Mouse (Mus musculus) CH12.LX (cell line): ENCODE results near the gene Gpr108. TPM values are rescaled to one million over a fixed set of nuclear protein-coding genes. Genes with fewer than 3 reads are reported as not detected.

Source experiments
- DNase-seq: peaks from one replicate; pipeline ENCODE4 v3.0.0-alpha.2; 2013; ENCODE audit errors: extremely low read depth
- H3K27ac ChIP-seq: 2 replicates; pipeline ENCODE4 v1.5.1; 2012; ENCODE audit warnings: low read depth, mild to moderate bottlenecking, control low read depth, moderate library complexity; ENCODE audit not compliant: insufficient read depth
- H3K27me3 ChIP-seq: replicated peaks from 2 replicates; pipeline ENCODE3; 2012; ENCODE audit warnings: inconsistent platforms
- H3K36me3 ChIP-seq, 2 experiments: replicated peaks in 1 of 2; 2 replicates each; pipeline versions ENCODE3 to v1.6.1; 2012; ENCODE audit warnings: inconsistent platforms in 1 of 2, low read length in 1 of 2, mild to moderate bottlenecking in 1 of 2, mixed read lengths in 1 of 2, moderate library complexity in 1 of 2; ENCODE audit not compliant: control insufficient read depth in 1 of 2, insufficient read depth in 1 of 2
- H3K4me1 ChIP-seq, 2 experiments: 2 replicates each; pipeline ENCODE4 v1.6.1; 2012; ENCODE audit warnings: inconsistent platforms in 1 of 2, moderate library complexity in 1 of 2; ENCODE audit not compliant: insufficient read depth in 2 of 2, control insufficient read depth in 1 of 2
- H3K4me2 ChIP-seq: 2 replicates; pipeline ENCODE4 v1.6.1; 2012; ENCODE audit warnings: low read depth, mild to moderate bottlenecking, control low read depth; ENCODE audit not compliant: poor library complexity, insufficient read depth, severe bottlenecking
- H3K4me3 ChIP-seq, 3 experiments: fragments of 150-350 bp in 1 of 3; sonication (generic) in 1 of 3; replicated peaks in 1 of 3; 2 replicates each; pipeline versions ENCODE3 to v1.5.1; 2011 to 2012; ENCODE audit warnings: low read depth in 2 of 3, low read length in 2 of 3, mild to moderate bottlenecking in 2 of 3, moderate library complexity in 2 of 3, control low read depth in 1 of 3, improper control_type of control experiment in 1 of 3, inconsistent platforms in 1 of 3, mixed read lengths in 1 of 3; ENCODE audit not compliant: poor library complexity in 1 of 3
- H3K79me2 ChIP-seq: replicated peaks from 2 replicates; pipeline ENCODE4 v1.6.1; 2012; ENCODE audit warnings: mild to moderate bottlenecking, moderate library complexity; ENCODE audit not compliant: control insufficient read depth, poor library complexity, insufficient read depth, severe bottlenecking; ENCODE audit errors: extremely low read depth
- H3K9ac ChIP-seq: 2 replicates; pipeline ENCODE4 v1.6.1; 2012; ENCODE audit warnings: low read depth, mild to moderate bottlenecking, control low read depth, moderate library complexity; ENCODE audit not compliant: insufficient read depth
- H3K9me3 ChIP-seq: replicated peaks from 2 replicates; pipeline ENCODE3; 2012; ENCODE audit warnings: low read length, inconsistent platforms, mixed read lengths
- CHD1 ChIP-seq: IDR thresholded peaks from 2 replicates; pipeline ENCODE4 v1.6.1; 2012; ENCODE audit warnings: low read depth, low read length, improper control_type of control experiment, inconsistent platforms
- CHD2 ChIP-seq: IDR thresholded peaks from 2 replicates; pipeline ENCODE4 v1.6.1; 2011; ENCODE audit warnings: low read length, improper control_type of control experiment
- CTCF ChIP-seq, 2 experiments: IDR thresholded peaks in 1 of 2; conservative IDR thresholded peaks in 1 of 2; 2 replicates each; pipeline ENCODE4 v1.5.1; 2011 to 2012; ENCODE audit warnings: low read depth in 2 of 2, low read length in 2 of 2, improper control_type of control experiment in 1 of 2, inconsistent platforms in 1 of 2, mild to moderate bottlenecking in 1 of 2, moderate library complexity in 1 of 2
- ELF1 ChIP-seq: IDR thresholded peaks from 2 replicates; pipeline ENCODE4 v1.6.1; 2014; ENCODE audit warnings: low read depth, mild to moderate bottlenecking, inconsistent platforms, low read length, improper control_type of control experiment
- EP300 ChIP-seq: IDR thresholded peaks from 2 replicates; pipeline ENCODE4 v1.6.1; 2011; ENCODE audit warnings: low read length, improper control_type of control experiment
- ETS1 ChIP-seq: conservative IDR thresholded peaks from 2 replicates; pipeline ENCODE4 v1.6.1; 2012; ENCODE audit warnings: low read depth, mild to moderate bottlenecking, inconsistent platforms, low read length, improper control_type of control experiment, moderate library complexity
- GABPA ChIP-seq: IDR thresholded peaks from 2 replicates; pipeline ENCODE4 v1.6.1; 2012; ENCODE audit warnings: low read depth, low read length, improper control_type of control experiment, inconsistent platforms; ENCODE audit not compliant: insufficient replicate concordance
- HCFC1 ChIP-seq: IDR thresholded peaks from 2 replicates; pipeline ENCODE4 v1.6.1; 2012; ENCODE audit warnings: low read depth, mild to moderate bottlenecking, inconsistent platforms, low read length, improper control_type of control experiment
- IRF4 ChIP-seq: IDR thresholded peaks from 2 replicates; pipeline ENCODE4 v1.6.1; 2014; ENCODE audit warnings: low read depth, mild to moderate bottlenecking, inconsistent platforms, low read length, improper control_type of control experiment
- KAT2A ChIP-seq: IDR thresholded peaks from 2 replicates; pipeline ENCODE4 v1.6.1; 2012; ENCODE audit warnings: low read length, improper control_type of control experiment, inconsistent platforms; ENCODE audit not compliant: insufficient replicate concordance
- MAFK ChIP-seq: IDR thresholded peaks from 2 replicates; pipeline ENCODE4 v1.6.1; 2011; ENCODE audit warnings: low read length, improper control_type of control experiment; ENCODE audit not compliant: insufficient replicate concordance
- MAX ChIP-seq: IDR thresholded peaks from 2 replicates; pipeline ENCODE4 v1.6.1; 2011; ENCODE audit warnings: low read length, improper control_type of control experiment
- MAZ ChIP-seq: IDR thresholded peaks from 2 replicates; pipeline ENCODE4 v1.6.1; 2012; ENCODE audit warnings: low read depth, mild to moderate bottlenecking, inconsistent platforms, low read length, improper control_type of control experiment, moderate library complexity
- MEF2A ChIP-seq: IDR thresholded peaks from 2 replicates; pipeline ENCODE4 v1.6.1; 2014; ENCODE audit warnings: low read depth, mild to moderate bottlenecking, inconsistent platforms, low read length, improper control_type of control experiment, borderline replicate concordance
- MXI1 ChIP-seq: IDR thresholded peaks from 2 replicates; pipeline ENCODE4 v1.6.1; 2011; ENCODE audit warnings: mild to moderate bottlenecking, low read depth, low read length, improper control_type of control experiment
- MYC ChIP-seq: IDR thresholded peaks from 2 replicates; pipeline ENCODE4 v1.6.1; 2011; ENCODE audit warnings: low read depth, mild to moderate bottlenecking, improper control_type of control experiment, low read length
- NELFE ChIP-seq: IDR thresholded peaks from 2 replicates; pipeline ENCODE4 v1.6.1; 2011; ENCODE audit warnings: low read depth, low read length, improper control_type of control experiment
- POLR2A ChIP-seq: IDR thresholded peaks from 2 replicates; pipeline ENCODE4 v1.6.1; 2011; ENCODE audit warnings: low read depth, mild to moderate bottlenecking, improper control_type of control experiment, low read length
- POLR2AphosphoS2 ChIP-seq: IDR thresholded peaks from 2 replicates; pipeline ENCODE4 v1.6.1; 2011; ENCODE audit warnings: low read depth, low read length, improper control_type of control experiment
- RAD21 ChIP-seq: IDR thresholded peaks from 2 replicates; pipeline ENCODE4 v1.6.1; 2011; ENCODE audit warnings: low read depth, mild to moderate bottlenecking, low read length, improper control_type of control experiment, moderate library complexity
- SIN3A ChIP-seq: IDR thresholded peaks from 2 replicates; pipeline ENCODE4 v1.6.1; 2012; ENCODE audit warnings: low read length, improper control_type of control experiment, inconsistent platforms
- SMC3 ChIP-seq: IDR thresholded peaks from 2 replicates; pipeline ENCODE4 v1.6.1; 2011; ENCODE audit warnings: low read depth, low read length, improper control_type of control experiment
- TBP ChIP-seq: conservative IDR thresholded peaks from 2 replicates; pipeline ENCODE4 v1.6.1; 2011; ENCODE audit warnings: low read depth, low read length, improper control_type of control experiment
- USF2 ChIP-seq: conservative IDR thresholded peaks from 2 replicates; pipeline ENCODE4 v1.6.1; 2011; ENCODE audit warnings: low read depth, low read length, improper control_type of control experiment
- ZC3H11A ChIP-seq: IDR thresholded peaks from 2 replicates; pipeline ENCODE4 v1.6.1; 2012; ENCODE audit warnings: low read depth, mild to moderate bottlenecking, inconsistent platforms, low read length, improper control_type of control experiment
- ZKSCAN1 ChIP-seq: IDR thresholded peaks from 2 replicates; pipeline ENCODE4 v1.6.1; 2012; ENCODE audit warnings: low read depth, inconsistent platforms, low read length, improper control_type of control experiment, borderline replicate concordance
- ZMIZ1 ChIP-seq: IDR thresholded peaks from 2 replicates; pipeline ENCODE4 v1.6.1; 2012; ENCODE audit warnings: low read depth, mild to moderate bottlenecking, inconsistent platforms, low read length, improper control_type of control experiment
- dilution Hi-C: fragments of 300-500 bp; cut with MboI; formaldehyde crosslinking; loops from 2 replicates; pipeline ENCODE4 v1.14.3; 2020; ENCODE audit warnings: low sequenced_read_pairs; ENCODE audit not compliant: extremely low pct_unique_long_range_greater_than_20kb, extremely low pct_ligation_motif_present
- in situ Hi-C: fragments of 300-500 bp; cut with MboI; formaldehyde crosslinking; loops from 3 replicates; pipeline ENCODE4 v1.14.3; 2019; ENCODE audit warnings: low sequenced_read_pairs, low pct_ligation_motif_present, low pct_unique_long_range_greater_than_20kb, mixed read lengths
- polyA plus RNA-seq: library from polyadenylated mRNA; unstranded; fragments of >175 nt; gene quantifications from 2 replicates; pipeline ENCODE4 v1.2.1, GENCODE M21; 2012; ENCODE audit warnings: low read depth; ENCODE audit not compliant: insufficient read length
- total RNA-seq, 2 experiments: library from RNA; depleted of rRNA; stranded (reverse); fragments of 300-350 nt in 1 of 2; fragments of >200 nt in 1 of 2; gene quantifications; 2 replicates each; pipeline ENCODE4 v1.2.3; 2012 to 2014

The Gpr108 gene
- total and polyA plus RNA-seq, 3 experiments: 20.2 to 32.0 (median 25.0) TPM

DNA sequence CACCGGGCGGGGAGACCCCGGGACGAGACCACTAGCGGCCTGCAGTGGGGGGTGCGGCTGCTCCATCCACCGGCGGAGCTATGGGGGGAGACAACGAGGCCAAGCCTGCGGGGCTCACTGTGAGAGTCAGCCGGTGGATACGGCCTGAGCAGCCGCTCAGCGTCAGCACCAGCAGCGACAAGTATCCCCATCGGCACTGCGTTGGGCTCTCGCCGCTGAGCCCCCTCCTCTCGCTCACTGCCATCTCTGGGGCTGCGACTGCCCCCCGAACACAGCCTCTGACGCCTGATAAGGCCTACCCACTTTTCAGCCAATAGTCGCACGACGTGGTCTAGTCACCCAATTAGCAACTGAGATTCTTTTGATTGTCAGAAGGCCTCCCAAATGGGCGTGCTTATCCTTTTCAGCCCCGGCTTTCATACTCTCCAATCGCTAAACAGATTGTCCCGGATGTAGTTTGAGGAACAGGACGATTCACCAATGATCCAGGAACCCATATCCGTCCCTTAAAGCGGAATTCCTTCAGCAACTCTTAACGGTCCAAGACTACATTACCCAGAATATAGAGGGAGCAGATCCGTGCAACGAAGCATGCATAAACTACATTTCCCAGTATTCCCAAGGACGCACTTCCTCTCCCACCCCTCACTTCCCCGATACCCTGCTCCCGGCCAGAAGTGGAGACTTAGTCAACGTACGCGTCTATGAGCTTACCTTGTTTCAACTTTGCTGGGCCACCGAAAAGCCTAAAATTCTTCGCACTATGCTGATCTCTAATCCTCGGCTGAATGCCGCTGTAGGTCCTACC lies 649 bp downstream of the Gpr108 start:
- TF ChIP-seq RAD21 (no peak), POLR2A (peak; percentile 64), CHD1 (peak; percentile 74; the same call in 1 of the 2 replicates), KAT2A (peak; percentile 96), SIN3A (peak; percentile 60), MEF2A (no peak), HCFC1 (peak; percentile 97), ELF1 (peak; percentile 85), CHD2 (peak; percentile 97), GABPA (peak; percentile 80; the same call in 1 of the 2 replicates), CTCF (conservative IDR thresholded peaks at IDR 0.05 in 1 of 2, IDR thresholded peaks at IDR 0.05 in 1 of 2; ENCODE audit: low read depth in 2 of 2, low read length in 2 of 2) (no peak), POLR2AphosphoS2 (no peak), MAZ (peak; percentile 10; the same call in 1 of the 2 replicates), TBP (0 out of 2 replicates have a peak, but pooled peaks have one; percentile 69)
- Histone ChIP-seq H3K9me3 (no peaks in the 10 kb centered on the region), H3K27me3 (no peaks in the 10 kb centered on the region), H3K27ac (peak overlapping the region; percentile 85), H3K36me3 (peaks cover 28 to 48% of the 10 kb centered on the region in 2 experiments), H3K9ac (peak overlapping the region; percentile 61), H3K4me1 (peaks cover 16 to 43% of the 10 kb centered on the region in 2 experiments), H3K4me3 (peak overlapping the region; percentile 78 to 96 (median 87)), H3K4me2 (peak overlapping the region; percentile 98), H3K79me2 (no peaks in the 10 kb centered on the region; the same call in 1 of the 2 replicates)
- dilution Hi-C loops (no loop called here), in situ Hi-C loops (loop anchor here (10.0 kb wide), 1 partner anchor 87 kb away; no protein-coding TSS in a partner anchor)
- DNase-seq: peak; percentile 99

DNA sequence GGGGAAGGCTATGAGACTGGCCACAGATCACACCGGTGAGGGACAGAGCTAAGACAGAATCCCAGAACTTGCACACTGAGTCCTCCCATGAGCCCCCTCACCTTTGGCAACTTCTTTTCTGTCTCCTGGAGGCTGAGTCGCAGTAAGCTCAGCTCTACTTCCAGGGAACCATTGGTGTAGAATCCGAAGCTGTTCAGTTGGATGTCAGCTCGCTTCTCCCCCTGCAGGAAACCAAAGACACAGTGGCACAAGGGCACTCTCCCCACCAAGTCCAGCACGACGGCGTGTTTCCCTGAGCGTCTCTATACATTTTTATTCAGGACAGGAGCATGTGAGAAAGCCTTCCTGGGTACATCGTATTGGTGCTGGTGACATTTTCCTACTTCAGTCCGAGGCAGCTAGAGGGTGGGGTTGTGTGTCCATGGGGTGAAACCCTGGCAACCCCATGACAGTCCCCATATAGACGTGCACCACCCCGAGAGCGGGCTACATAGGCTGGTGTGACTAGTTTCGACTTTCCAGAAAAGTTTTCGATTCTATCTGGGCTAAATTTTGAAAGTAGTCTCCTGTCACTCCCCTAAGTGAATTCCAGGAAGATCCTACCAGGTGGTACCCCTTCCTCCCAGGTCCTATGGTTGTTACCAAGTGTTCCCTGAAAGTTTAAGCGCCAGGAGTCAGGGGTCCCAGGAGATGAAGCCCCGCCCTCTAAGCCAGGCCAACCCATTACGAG lies 1.4 kb downstream of the Gpr108 start:
- Histone ChIP-seq H3K4me2 (peak overlapping the region; percentile 92), H3K36me3 (peaks cover 31 to 48% of the 10 kb centered on the region in 2 experiments), H3K27me3 (no peaks in the 10 kb centered on the region), H3K9ac (peak overlapping the region; percentile 45), H3K4me3 (peak overlapping the region; percentile 78 to 96 (median 87)), H3K79me2 (no peaks in the 10 kb centered on the region; the same call in 1 of the 2 replicates), H3K9me3 (no peaks in the 10 kb centered on the region), H3K27ac (no peak overlapping the region), H3K4me1 (peaks cover 16 to 38% of the 10 kb centered on the region in 2 experiments)
- dilution Hi-C loops (no loop called here), in situ Hi-C loops (loop anchor here (10.0 kb wide), 1 partner anchor 88 kb away; no protein-coding TSS in a partner anchor)
- DNase-seq: peak; percentile 22
- TF ChIP-seq NELFE (no peak), HCFC1 (no peak), CTCF (conservative IDR thresholded peaks at IDR 0.05 in 1 of 2, IDR thresholded peaks at IDR 0.05 in 1 of 2; ENCODE audit: low read depth in 2 of 2, low read length in 2 of 2) (peak in 1 of 2 experiments; percentile 26; a peak in 1 of 4 replicates), IRF4 (no peak), SMC3 (peak; percentile 7; the same call in 1 of the 2 replicates), ZC3H11A (no peak), KAT2A (no peak), EP300 (no peak), ZKSCAN1 (no peak), RAD21 (peak; percentile 1), CHD2 (no peak), MAFK (no peak), POLR2AphosphoS2 (no peak), ETS1 (no peak), ZMIZ1 (no peak), MXI1 (peak; percentile 66; the same call in 1 of the 2 replicates), MAZ (no peak), MAX (no peak), USF2 (no peak), MYC (no peak), CHD1 (0 out of 2 replicates have a peak, but pooled peaks have one; percentile 2), SIN3A (no peak)
